Mouse (Mus musculus): ENCODE data around the gene Rtkn.
A peak's percentile ranks its signal among the peaks of the same experiment; 100 is the strongest.

Rtkn gene

GRCm38 (mm10) chr6:83117165-83117438 is 18.2 kb upstream of the Rtkn start:
- no peak for DNase-seq

GRCm38 (mm10) chr6:83117616-83118015 is 17.6 kb upstream of the Rtkn start:
- DNase-seq, result no peak

- DNase-seq, result no peak
Observed at GRCm38 (mm10) chr6:83118369-83118768, 16.9 kb upstream of the Rtkn start.

- no peak for DNase-seq
Observed at GRCm38 (mm10) chr6:83118825-83119733, 16.2 kb upstream of the Rtkn start.

DNA sequence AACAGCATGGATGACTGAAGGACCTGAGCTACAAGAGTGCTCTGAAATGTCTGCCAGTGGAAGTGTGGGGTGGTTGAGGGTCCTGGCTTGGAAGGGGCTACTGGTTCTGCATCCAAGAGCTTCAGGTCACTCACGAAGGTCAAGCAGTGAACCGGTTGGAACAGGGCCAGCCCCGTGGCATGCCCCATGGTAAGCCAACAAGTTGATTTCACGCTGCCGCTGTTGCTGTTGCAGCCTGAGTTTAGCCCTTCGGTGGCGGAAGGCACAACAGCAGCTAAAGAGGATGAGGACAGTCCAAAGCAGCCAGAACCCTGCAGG is 15.6 kb upstream of the Rtkn start:
- no peak for DNase-seq

DNA sequence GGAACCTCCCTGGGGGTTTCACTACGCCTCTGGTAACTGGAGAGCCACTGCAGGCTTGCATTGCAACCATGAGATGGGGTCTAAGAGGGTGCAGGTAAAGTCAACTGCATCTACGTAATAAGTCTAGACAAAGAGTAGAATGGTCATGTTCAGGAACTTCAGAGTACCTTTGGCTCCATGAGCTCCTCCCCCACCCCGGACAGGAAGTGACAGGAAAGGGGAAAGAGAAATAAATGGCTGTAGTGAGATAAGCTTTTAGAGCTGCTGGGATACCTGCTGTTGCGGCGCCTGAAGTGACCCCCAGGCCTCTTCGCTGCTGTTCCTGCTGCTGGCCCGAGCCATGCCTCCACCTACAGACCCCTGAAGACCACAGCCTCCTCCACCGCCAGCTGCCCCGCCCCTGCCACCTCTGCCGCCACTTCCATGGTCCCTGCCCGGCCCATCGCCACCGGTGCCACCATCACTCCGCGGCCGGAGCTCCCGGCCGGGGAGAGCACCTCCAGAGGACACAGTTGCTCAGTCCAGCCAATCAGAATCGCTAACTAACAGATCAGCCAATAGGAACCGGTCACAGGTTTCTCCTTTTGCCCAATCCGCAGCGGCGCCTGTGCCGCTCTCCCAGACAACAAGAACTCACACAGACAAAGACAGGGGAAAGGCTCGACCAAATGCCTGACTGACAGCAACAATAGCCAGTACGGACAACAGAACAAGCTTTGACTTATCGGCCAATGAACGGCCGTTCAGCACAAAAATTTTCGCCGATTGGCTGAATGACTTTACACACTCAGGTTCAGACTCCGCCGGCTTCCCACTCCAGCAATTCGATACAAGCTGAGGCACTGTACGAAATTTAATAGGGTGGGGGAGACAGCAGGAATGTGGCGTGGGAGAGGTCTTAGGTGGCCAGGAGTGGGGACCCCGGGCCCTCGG is 14.1 kb upstream of the Rtkn start, which contains the start of gene Wbp1:
Gene Wbp1, minus strand, starts transcription at position 630 of the 933 bp plus-strand sequence.
- peak; percentile 86 for DNase-seq

GRCm38 (mm10) chr6:83121863-83122710 is 13.2 kb upstream of the Rtkn start:
- peak; percentile 73 for DNase-seq

DNA sequence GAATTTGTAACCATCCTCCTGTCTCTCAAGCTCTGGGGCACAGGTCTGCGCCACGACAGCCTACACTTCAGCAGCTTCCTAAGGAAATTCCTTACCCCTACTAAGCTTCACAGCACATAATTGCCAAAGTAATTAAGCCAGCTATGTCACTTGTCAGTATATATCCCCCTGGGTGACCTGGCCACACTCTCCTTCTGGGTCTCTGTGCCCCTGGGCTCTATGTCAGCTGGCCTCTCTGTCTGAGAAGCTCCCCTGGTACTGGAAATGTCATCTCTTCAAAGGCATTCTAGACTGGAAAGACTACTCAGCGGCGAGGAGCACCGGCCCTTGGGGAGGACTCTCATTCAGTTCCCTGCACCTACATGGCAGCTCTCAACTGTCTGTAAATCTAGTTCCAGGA is 12.3 kb upstream of the Rtkn start:
- no peak for DNase-seq

DNA sequence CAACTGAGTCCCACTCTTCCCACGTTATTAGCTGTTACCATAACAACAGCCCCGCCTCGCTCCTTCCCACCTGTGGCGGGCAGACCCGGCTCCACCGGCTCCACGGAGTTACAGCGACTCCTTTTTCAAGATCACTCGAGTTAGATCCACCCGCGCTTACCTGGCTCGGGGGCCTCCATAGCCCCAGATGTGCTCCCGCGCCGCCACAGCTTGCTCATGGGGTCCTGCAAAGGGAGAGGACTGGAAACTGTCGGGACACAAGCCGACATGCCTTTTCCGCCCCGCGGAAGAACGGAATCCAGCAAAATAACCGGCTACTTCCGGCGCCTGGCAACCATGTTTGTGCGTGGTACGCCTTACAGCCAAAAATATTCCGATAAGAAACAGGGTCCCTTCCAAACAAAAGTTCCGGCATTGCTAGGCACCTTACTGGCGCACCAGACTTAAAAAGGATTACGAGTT is 10.4 kb upstream of the Rtkn start:
- DNase-seq, result peak; percentile 91

- peak; percentile 11 for DNase-seq
Observed at GRCm38 (mm10) chr6:83125331-83125730, 9.9 kb upstream of the Rtkn start, which contains the start of gene Ino80b. Ino80b (minus strand) TSS chr6:83125431.

DNA sequence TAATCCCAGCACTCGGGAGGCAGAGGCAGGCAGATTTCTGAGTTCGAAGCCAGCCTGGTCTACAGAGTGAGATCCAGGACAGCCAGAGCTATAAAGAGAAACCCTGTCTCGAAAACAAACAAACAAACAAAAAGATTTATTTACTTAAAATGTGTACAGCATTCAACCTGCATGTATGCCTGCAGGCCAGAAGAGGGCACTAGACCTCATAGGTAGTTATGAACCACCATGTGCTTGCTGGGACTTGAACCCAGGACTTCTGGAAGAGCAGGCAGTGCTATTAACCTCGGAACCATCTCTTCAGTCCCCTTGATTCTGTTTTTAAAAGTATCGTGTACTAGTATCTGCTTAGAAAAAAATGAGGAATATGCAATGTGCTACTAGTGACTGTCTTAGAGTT is 7.8 kb upstream of the Rtkn start:
- DNase-seq, result no peak

DNA sequence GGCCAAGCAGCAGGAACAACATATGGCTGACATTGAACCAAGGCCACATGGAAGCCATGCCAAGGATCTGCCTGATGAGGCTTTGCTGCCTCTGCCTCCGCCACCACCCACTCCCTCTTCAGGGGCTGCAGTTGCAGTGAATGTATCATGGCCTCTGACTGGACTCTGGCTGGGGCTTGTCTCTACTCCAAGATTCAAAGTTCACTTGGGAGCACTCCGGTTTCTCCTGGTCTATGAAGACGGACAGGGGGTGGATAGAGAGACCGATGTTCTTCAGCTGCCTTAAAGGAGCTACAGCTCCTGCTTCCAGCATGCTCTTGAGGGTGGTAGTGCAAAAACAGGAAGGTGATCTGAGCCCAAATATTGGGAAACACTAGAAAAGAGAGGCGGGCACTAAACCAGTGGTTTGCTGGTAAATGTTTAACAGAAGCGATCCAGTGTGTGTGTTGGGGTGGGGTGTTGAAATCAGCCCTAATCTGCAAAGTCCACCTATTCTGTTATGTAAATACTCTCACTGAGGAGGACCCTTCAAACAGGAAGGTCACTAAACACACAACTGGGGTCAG is 3.7 kb upstream of the Rtkn start:
- DNase-seq, result no peak

GRCm38 (mm10) chr6:83132176-83132919 is 2.9 kb upstream of the Rtkn start:
- DNase-seq, result no peak

- DNase-seq, result no peak
Observed at GRCm38 (mm10) chr6:83134226-83134625, 1.0 kb upstream of the Rtkn start.

DNA sequence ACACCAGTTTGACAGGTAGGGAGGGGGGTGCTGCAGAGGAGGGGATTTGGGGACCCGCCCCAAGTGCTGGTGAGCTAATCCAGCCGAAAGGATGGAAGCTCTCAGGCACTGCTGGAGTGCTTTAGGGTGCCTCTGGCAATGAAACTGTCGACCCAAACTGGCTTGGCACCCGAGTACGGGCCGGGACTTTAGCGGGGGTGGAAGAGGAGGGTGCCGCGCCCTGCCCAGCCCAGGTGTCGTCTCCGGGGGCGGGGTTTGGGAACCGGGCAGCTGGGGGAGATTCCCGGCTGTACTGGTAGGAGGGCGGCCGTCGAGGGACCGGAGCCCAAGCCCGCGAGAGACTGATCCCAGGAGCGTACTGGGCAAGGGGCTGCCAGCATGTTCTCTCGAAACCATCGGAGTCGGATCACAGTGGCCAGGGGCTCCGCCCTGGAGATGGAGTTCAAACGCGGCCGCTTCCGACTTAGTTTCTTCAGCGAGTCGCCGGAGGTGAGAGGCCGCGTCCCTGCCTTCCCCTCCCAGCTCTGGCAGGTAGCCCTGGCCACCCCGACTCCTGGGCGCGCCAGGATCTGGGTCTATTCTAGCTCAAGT is 403 bp downstream of the Rtkn start:
- DNase-seq, result peak; percentile 50

DNA sequence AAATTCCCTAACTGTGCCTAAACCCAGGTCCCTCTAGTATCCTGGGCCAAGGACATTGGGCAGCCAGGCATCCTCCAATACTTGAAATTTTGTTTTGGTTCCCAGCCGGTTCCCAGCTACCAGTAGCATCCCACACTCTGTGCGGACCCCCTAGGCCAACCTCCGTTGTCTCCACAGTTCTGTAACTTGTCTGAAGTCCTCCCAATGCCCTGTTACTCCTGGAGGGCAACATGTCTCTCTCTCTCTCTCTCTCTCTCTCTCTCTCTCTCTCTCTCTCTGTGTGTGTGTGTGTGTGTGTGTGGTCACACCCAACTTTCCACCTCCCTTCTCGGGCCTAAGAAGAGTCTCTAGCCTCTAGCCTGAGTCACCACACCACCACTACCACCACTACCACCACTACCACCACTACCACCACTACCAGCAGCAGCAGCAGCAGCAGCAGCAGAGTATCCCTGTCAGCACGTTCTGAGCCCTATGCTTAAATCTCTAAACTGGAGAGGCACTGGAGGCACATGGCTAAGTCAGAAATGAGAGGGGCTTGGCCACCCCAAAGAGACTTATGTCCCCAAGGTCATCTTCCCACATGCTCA is 1.1 kb downstream of the Rtkn start:
- DNase-seq, result no peak

DNA sequence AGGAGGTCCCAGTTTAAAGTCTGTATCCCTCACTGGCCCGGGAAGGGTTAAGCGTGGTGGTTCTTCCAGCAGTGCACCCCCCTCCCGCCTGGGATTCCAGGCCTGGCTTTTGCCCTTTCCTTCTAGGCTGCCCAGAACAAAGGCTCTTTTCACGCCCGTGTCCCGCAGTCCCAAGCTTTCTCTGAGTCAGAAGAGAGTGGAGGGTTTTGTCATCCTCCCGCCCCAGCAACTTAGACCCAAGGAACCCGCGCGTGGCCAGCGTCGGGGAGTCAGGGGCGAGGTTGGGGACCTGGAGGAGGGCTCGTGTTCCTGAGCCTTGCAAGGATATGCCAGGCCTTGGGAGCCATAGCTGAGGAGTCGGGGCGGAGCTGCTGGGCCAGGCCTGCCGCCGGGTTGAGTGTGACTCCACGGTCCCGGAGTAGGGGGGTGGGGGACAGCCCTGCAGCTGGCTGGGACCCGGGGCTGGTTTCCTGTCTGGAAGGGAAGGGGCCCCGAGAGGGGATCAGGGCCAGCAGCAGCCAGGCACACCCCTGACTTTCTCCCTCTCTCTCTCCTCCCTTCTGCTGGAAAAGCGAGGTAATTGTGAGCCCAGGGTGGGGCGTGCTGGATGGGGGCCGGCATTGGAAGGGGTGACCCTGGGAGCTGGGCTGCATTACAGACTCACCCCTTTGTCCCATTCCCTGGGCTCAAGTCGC is 1.8 kb downstream of the Rtkn start:
- DNase-seq, result peak; percentile 85

- DNase-seq, result peak; percentile 65
Observed at GRCm38 (mm10) chr6:83137576-83137950, 2.3 kb downstream of the Rtkn start.

DNA sequence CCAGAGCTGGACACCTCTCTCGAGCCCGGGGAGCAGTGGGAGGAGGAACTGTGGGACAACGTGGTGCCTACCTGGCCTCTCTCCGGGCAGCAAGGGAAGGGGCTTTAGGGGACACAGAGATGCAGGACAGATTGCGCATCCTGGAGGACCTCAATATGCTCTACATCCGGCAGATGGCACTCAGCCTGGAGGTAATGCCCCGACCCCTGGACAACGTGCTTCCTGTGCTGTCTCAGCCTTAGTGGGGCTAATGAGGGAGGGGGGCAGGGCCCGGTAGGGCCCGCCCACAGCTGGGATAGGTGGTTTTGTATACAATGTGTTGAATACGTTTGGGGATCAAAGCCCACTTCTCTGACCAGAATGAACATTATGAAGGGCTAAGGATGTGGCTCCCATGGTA is 2.8 kb downstream of the Rtkn start:
- DNase-seq, result peak; percentile 52

- DNase-seq, result no peak
Observed at GRCm38 (mm10) chr6:83140044-83140443, 4.8 kb downstream of the Rtkn start.

All from thymus, postnatal 4 days (tissue).